Mouse (Mus musculus): Measurements from ENCODE around the gene Pakap. TPM values are rescaled to one million over a fixed set of nuclear protein-coding genes. Genes with fewer than 3 reads are reported as not detected.

Pakap gene
- polyA plus RNA-seq, 1 experiment from 2014 or later = 22.9 TPM

DNA sequence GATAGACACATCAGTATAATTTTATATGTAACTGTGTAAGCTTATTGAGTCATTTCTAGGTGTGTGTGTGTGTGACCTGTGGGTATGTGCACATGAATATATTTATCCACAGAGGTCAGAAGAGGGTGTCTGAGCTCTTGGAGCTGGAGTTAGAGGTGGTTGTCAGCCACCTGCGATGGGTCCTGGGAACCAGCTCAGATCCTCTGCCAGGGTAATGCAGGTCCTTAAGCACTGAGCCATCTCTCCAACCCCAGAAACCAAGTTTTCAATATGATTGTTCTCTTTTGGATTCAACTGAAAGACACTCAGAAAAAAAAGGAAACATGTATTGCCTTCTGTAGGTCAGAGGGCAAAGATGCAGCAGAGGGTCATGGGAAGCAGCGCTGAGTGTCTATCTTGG, 114.4 kb downstream of the Pakap start:
- ATAC-seq (replicated peaks; ENCODE audit: insufficient number of reproducible peaks, low FRiP score, low TSS enrichment, low read depth) = no peak

DNA sequence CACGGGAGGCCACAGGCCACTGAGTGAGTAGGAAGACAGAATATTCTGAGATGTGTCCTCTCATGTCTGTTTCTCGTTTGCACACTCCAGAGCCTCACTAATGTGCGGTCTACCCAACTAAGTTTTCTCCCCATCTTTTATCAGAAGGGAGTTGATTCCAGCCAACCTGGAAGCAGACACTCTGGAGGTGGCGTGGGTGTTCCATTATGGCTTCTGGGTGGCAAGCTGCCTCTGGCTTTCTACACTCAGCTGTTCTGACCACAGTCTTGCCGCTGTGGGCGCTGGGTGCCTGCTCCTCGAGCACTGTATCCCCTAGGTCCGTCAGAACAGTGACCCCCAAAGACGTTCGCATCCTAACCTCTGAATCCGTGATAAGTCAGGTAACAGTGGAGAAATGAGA, 115.0 kb downstream of the Pakap start:
- H3K4me3 ChIP-seq (ENCODE audit: low read depth, low read length) = no peak overlapping the region
- WGBS = 87% methylated on average over 11 of the region's 11 CpGs
- H3K27ac ChIP-seq (replicated peaks; ENCODE audit: low read depth, low read length) = no peak overlapping the region
- no peak overlapping the region for H3K9ac ChIP-seq (replicated peaks; ENCODE audit: low read length)
- no peaks in the 10 kb centered on the region for H3K9me3 ChIP-seq (replicated peaks; ENCODE audit: control insufficient read depth, low read length)
- H3K27me3 ChIP-seq (ENCODE audit: control insufficient read depth, insufficient read depth, low read length) = no peaks in the 10 kb centered on the region
- H3K36me3 ChIP-seq (replicated peaks; ENCODE audit: control insufficient read depth, insufficient read depth, low read depth, low read length) = no peaks in the 10 kb centered on the region
- no peak for ATAC-seq (replicated peaks; ENCODE audit: insufficient number of reproducible peaks, low FRiP score, low TSS enrichment, low read depth)
- DNase-seq (ENCODE audit: low spot score) = no peak
- no peak overlapping the region for H3K4me2 ChIP-seq (ENCODE audit: low read depth, low read length)
- no peaks in the 10 kb centered on the region for H3K4me1 ChIP-seq (ENCODE audit: control insufficient read depth, insufficient read depth, low read length)

More for the DNA sequence above, 114.4 kb downstream of the Pakap start:
- no peak overlapping the region for H3K27ac ChIP-seq (replicated peaks; ENCODE audit: low read depth, low read length)
- no peak overlapping the region for H3K9ac ChIP-seq (replicated peaks; ENCODE audit: low read length)
- WGBS = 94% methylated on average over 2 of the region's 2 CpGs
- no peak overlapping the region for H3K4me3 ChIP-seq (ENCODE audit: low read depth, low read length)
- no peaks in the 10 kb centered on the region for H3K9me3 ChIP-seq (replicated peaks; ENCODE audit: control insufficient read depth, low read length)
- no peak overlapping the region for H3K4me2 ChIP-seq (ENCODE audit: low read depth, low read length)
- H3K4me1 ChIP-seq (ENCODE audit: control insufficient read depth, insufficient read depth, low read length) = no peaks in the 10 kb centered on the region
- no peaks in the 10 kb centered on the region for H3K36me3 ChIP-seq (replicated peaks; ENCODE audit: control insufficient read depth, insufficient read depth, low read depth, low read length)
- no peak for DNase-seq (ENCODE audit: low spot score)
- no peaks in the 10 kb centered on the region for H3K27me3 ChIP-seq (ENCODE audit: control insufficient read depth, insufficient read depth, low read length)

DNA sequence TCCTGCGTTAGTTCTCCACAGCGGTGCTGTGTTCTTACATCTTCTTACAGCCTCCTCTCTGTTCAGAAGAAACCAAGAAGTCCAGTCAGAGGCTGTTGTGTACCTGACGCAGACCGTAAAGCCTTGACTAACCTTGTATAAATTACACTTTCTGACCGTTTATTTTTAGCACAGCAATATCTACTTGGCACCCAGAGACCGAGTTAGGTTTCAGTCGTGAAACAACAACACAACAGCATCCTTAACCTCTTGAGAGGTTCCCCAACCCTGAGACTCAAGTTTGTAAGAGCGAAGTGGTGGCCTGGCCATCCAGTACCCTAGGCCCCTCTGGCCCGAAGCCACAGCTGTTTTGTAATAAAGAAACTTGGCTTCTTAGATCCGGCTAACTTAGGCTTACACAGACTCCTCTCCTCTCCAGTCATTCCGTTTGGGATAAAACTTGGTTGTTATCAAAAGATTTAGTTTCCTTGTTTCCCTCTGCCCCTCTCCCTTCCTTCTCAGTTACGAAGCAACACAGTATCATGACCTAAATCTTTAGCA, 116.8 kb downstream of the Pakap start:
- H3K4me1 ChIP-seq (ENCODE audit: control insufficient read depth, insufficient read depth, low read length) = no peaks in the 10 kb centered on the region
- no peaks in the 10 kb centered on the region for H3K27me3 ChIP-seq (ENCODE audit: control insufficient read depth, insufficient read depth, low read length)
- WGBS = 69% methylated on average over 12 of the region's 12 CpGs
- ATAC-seq (replicated peaks; ENCODE audit: insufficient number of reproducible peaks, low FRiP score, low TSS enrichment, low read depth) (no peak), DNase-seq (ENCODE audit: low spot score) (no peak)
- H3K36me3 ChIP-seq (replicated peaks; ENCODE audit: control insufficient read depth, insufficient read depth, low read depth, low read length) = no peaks in the 10 kb centered on the region
- H3K4me3 ChIP-seq (ENCODE audit: low read depth, low read length) = no peak overlapping the region
- no peak overlapping the region for H3K4me2 ChIP-seq (ENCODE audit: low read depth, low read length)
- H3K9ac ChIP-seq (replicated peaks; ENCODE audit: low read length) = no peak overlapping the region
- no peaks in the 10 kb centered on the region for H3K9me3 ChIP-seq (replicated peaks; ENCODE audit: control insufficient read depth, low read length)
- H3K27ac ChIP-seq (replicated peaks; ENCODE audit: low read depth, low read length) = no peak overlapping the region

DNA sequence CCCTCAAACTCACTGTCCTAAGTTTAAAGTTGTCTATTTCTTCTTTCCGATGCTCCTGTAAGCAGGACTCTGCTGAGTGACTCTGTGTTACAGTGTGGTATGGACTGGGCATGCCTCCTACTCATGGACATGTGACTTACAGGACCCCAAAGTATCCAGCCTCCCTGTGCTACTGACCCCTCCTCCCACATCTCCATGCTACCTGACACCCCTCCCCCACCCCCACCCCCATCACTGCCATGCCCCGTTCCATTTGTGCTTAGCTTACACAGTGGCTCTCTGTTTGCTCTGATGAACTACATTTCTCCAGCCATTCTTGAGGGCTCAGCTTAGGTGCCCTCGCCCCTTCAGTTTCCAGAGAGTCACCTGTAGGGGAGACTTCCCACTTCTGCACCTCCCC, 118.8 kb downstream of the Pakap start:
- no peaks in the 10 kb centered on the region; the same call in 1 of the 2 replicates for H3K36me3 ChIP-seq (replicated peaks; ENCODE audit: control insufficient read depth, insufficient read depth, low read depth, low read length)
- no peaks in the 10 kb centered on the region for H3K9me3 ChIP-seq (replicated peaks; ENCODE audit: control insufficient read depth, low read length)
- H3K27ac ChIP-seq (replicated peaks; ENCODE audit: low read depth, low read length) = no peak overlapping the region
- H3K27me3 ChIP-seq (ENCODE audit: control insufficient read depth, insufficient read depth, low read length) = no peaks in the 10 kb centered on the region
- WGBS = 77% methylated on average over 3 of the region's 3 CpGs
- no peaks in the 10 kb centered on the region for H3K4me1 ChIP-seq (ENCODE audit: control insufficient read depth, insufficient read depth, low read length)
- no peak overlapping the region for H3K4me2 ChIP-seq (ENCODE audit: low read depth, low read length)
- no peak for DNase-seq (ENCODE audit: low spot score)
- no peak overlapping the region for H3K9ac ChIP-seq (replicated peaks; ENCODE audit: low read length)
- ATAC-seq (replicated peaks; ENCODE audit: insufficient number of reproducible peaks, low FRiP score, low TSS enrichment, low read depth) = no peak
- no peak overlapping the region for H3K4me3 ChIP-seq (ENCODE audit: low read depth, low read length)

DNA sequence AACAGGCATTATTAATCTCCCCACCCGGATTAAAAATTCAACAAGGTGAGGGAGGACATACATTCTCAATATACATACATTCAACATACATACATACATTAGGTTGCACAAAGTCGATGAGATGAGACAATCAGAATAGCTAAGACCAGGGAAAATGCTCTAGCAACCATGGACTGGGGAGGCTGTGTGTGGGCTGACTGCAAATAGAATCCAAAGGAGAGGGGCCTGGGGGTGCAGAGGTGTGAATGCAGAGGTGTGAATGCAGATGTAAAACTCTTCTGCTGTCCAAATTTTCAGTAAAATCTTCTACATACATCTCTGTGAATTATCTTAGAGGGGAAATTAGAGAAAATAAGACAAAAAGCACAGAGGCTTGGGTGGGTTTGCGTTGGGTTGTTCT, 119.6 kb downstream of the Pakap start:
- 87% methylated on average over 3 of the region's 3 CpGs for WGBS
- Histone ChIP-seq H3K4me2 (ENCODE audit: low read depth, low read length) (no peak overlapping the region), H3K9me3 (replicated peaks; ENCODE audit: control insufficient read depth, low read length) (no peaks in the 10 kb centered on the region), H3K4me1 (ENCODE audit: control insufficient read depth, insufficient read depth, low read length) (no peaks in the 10 kb centered on the region), H3K27me3 (ENCODE audit: control insufficient read depth, insufficient read depth, low read length) (no peaks in the 10 kb centered on the region), H3K4me3 (ENCODE audit: low read depth, low read length) (no peak overlapping the region), H3K27ac (replicated peaks; ENCODE audit: low read depth, low read length) (no peak overlapping the region), H3K36me3 (replicated peaks; ENCODE audit: control insufficient read depth, insufficient read depth, low read depth, low read length) (no peaks in the 10 kb centered on the region; the same call in 1 of the 2 replicates), H3K9ac (replicated peaks; ENCODE audit: low read length) (no peak overlapping the region)
- DNase-seq (ENCODE audit: low spot score) = no peak
- no peak for ATAC-seq (replicated peaks; ENCODE audit: insufficient number of reproducible peaks, low FRiP score, low TSS enrichment, low read depth)

DNA sequence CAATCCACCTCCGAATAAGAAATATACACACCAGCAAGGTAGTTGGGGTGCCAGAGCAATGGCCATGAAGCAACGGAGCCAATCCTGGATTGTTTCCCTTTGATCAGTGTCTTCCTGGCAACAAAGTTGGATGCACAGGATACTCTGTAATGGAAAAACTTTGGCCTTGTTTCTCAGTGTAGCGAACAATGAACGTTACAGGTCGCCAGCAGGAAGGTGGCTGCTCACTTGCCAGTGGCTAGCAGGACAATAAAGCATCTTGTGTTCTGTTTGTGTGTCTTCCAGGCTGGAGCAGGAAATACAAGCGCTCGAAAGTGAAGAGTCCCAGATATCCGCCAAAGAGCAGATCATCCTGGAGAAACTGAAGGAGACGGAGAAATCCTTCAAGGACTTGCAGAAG, 120.2 kb downstream of the Pakap start:
- Histone ChIP-seq H3K9ac (replicated peaks; ENCODE audit: low read length) (no peak overlapping the region), H3K27ac (replicated peaks; ENCODE audit: low read depth, low read length) (no peak overlapping the region), H3K4me3 (ENCODE audit: low read depth, low read length) (no peak overlapping the region), H3K4me2 (ENCODE audit: low read depth, low read length) (no peak overlapping the region), H3K36me3 (replicated peaks; ENCODE audit: control insufficient read depth, insufficient read depth, low read depth, low read length) (no peaks in the 10 kb centered on the region; the same call in 1 of the 2 replicates), H3K27me3 (ENCODE audit: control insufficient read depth, insufficient read depth, low read length) (no peaks in the 10 kb centered on the region), H3K9me3 (replicated peaks; ENCODE audit: control insufficient read depth, low read length) (no peaks in the 10 kb centered on the region), H3K4me1 (ENCODE audit: control insufficient read depth, insufficient read depth, low read length) (no peaks in the 10 kb centered on the region)
- DNase-seq (ENCODE audit: low spot score) (no peak), ATAC-seq (replicated peaks; ENCODE audit: insufficient number of reproducible peaks, low FRiP score, low TSS enrichment, low read depth) (no peak)
- WGBS = 73% methylated on average over 9 of the region's 9 CpGs

DNA sequence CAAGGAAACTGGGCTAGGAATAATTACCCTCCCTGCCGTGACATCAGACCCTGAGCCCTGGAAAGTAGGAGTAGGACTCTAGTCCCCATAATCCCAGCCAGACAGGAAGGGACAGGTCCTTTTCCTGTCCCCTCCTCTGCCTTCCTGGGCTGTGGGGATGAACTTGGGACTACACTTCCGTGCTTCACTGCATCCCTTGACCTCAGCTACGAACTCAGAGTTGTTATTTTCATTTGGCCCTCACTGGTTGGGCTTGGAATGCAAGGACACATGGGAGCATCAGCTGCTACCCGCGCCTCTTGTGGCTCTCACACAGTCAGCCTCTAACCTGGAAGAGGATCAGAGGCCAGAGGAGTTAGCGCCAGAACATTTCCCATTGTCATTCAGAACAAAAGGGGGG, 122.0 kb downstream of the Pakap start:
- 69% methylated on average over 6 of the region's 6 CpGs for WGBS
- H3K9ac ChIP-seq (replicated peaks; ENCODE audit: low read length) = no peak overlapping the region
- no peak for DNase-seq (ENCODE audit: low spot score)
- H3K4me3 ChIP-seq (ENCODE audit: low read depth, low read length) = no peak overlapping the region
- H3K4me2 ChIP-seq (ENCODE audit: low read depth, low read length) = no peak overlapping the region
- H3K27me3 ChIP-seq (ENCODE audit: control insufficient read depth, insufficient read depth, low read length) = no peaks in the 10 kb centered on the region
- no peak for ATAC-seq (replicated peaks; ENCODE audit: insufficient number of reproducible peaks, low FRiP score, low TSS enrichment, low read depth)
- no peaks in the 10 kb centered on the region for H3K4me1 ChIP-seq (ENCODE audit: control insufficient read depth, insufficient read depth, low read length)
- H3K36me3 ChIP-seq (replicated peaks; ENCODE audit: control insufficient read depth, insufficient read depth, low read depth, low read length) = no peaks in the 10 kb centered on the region; the same call in 1 of the 2 replicates
- H3K9me3 ChIP-seq (replicated peaks; ENCODE audit: control insufficient read depth, low read length) = no peaks in the 10 kb centered on the region
- no peak overlapping the region for H3K27ac ChIP-seq (replicated peaks; ENCODE audit: low read depth, low read length)

DNA sequence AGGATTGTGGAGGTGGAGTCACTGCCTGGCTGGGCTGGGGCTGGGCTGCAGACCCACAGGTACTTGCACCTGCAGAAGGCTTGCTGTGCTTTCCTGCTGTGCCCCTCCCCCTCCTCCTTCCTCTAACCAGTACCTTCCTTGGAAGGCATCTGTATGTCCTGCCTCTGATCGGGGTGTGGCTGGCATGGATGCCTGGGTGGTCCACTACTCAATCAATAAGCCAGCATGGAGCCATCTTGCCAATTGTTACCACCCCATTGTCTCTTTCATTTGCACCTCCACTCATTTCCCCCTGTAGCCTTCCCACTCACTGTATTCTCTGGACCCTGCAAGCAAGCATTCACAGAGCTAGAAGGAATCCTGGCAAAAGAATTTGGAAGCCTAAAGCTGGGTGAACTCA, 122.8 kb downstream of the Pakap start:
- WGBS = 40% methylated on average over 1 of the region's 1 CpGs
- H3K9ac ChIP-seq (replicated peaks; ENCODE audit: low read length) = no peak overlapping the region
- H3K36me3 ChIP-seq (replicated peaks; ENCODE audit: control insufficient read depth, insufficient read depth, low read depth, low read length) = no peaks in the 10 kb centered on the region; the same call in 1 of the 2 replicates
- no peak overlapping the region for H3K4me2 ChIP-seq (ENCODE audit: low read depth, low read length)
- ATAC-seq (replicated peaks; ENCODE audit: insufficient number of reproducible peaks, low FRiP score, low TSS enrichment, low read depth) = no peak
- no peaks in the 10 kb centered on the region for H3K4me1 ChIP-seq (ENCODE audit: control insufficient read depth, insufficient read depth, low read length)
- no peak overlapping the region for H3K4me3 ChIP-seq (ENCODE audit: low read depth, low read length)
- no peaks in the 10 kb centered on the region for H3K27me3 ChIP-seq (ENCODE audit: control insufficient read depth, insufficient read depth, low read length)
- no peak for DNase-seq (ENCODE audit: low spot score)
- no peak overlapping the region for H3K27ac ChIP-seq (replicated peaks; ENCODE audit: low read depth, low read length)
- H3K9me3 ChIP-seq (replicated peaks; ENCODE audit: control insufficient read depth, low read length) = no peaks in the 10 kb centered on the region

All from embryonic facial prominence, embryonic 11.5 days (tissue).